Mouse (Mus musculus) WW6 (cell line): ENCODE results near the gene Lrrc43.
A peak's percentile ranks its signal among the peaks of the same experiment; 100 is the strongest.

Experiments used
- DNase-seq: peaks from one replicate; pipeline ENCODE4 v3.0.0-alpha.2; 2013; ENCODE audit warnings: low read depth, low spot score

Lrrc43 gene

DNA sequence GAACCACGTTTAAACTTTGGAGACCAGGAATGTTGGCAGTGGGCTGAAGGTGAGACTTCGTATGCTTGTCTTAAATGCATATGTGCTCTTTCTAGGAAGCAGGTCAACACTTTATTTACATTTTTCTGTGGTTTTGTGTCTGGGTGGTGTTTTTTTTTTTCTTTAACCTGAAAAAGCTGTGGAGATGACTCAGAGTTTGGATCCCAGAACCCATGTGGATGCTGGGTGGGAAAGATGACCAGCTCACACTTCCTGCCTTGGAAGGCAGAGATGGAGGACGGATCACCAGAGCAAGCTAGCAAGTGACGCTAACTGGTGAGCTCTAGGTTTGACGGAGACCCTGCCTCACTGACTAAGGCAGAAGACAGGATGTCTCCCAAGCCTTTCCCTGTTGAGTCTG, 25.8 kb downstream of the Lrrc43 start:
- DNase-seq: no peak

GRCm38 (mm10) chr5:123520666-123521065, 31.6 kb downstream of the Lrrc43 start:
- DNase-seq: no peak

- no peak for DNase-seq
Measured at GRCm38 (mm10) chr5:123521621-123522020, 32.5 kb downstream of the Lrrc43 start.

DNA sequence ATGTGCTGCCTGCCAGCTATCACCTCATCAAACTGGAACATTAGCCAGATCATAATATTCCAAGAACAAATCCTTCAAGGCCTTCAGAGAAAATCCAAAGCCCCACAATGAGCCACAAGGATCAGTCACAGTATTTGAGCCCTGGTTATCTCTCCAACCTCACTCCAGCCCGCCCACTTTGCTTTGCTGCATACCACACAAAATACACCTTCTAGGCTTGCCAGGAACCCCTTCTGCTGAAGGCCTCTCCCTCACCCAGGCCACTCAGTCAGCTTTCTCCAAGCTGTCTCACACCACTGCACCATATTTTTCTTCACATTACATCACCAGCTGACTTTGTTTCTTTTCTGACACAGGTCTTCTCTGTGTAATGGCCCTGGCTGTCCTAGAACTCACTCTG, 33.1 kb downstream of the Lrrc43 start:
- no peak for DNase-seq

DNA sequence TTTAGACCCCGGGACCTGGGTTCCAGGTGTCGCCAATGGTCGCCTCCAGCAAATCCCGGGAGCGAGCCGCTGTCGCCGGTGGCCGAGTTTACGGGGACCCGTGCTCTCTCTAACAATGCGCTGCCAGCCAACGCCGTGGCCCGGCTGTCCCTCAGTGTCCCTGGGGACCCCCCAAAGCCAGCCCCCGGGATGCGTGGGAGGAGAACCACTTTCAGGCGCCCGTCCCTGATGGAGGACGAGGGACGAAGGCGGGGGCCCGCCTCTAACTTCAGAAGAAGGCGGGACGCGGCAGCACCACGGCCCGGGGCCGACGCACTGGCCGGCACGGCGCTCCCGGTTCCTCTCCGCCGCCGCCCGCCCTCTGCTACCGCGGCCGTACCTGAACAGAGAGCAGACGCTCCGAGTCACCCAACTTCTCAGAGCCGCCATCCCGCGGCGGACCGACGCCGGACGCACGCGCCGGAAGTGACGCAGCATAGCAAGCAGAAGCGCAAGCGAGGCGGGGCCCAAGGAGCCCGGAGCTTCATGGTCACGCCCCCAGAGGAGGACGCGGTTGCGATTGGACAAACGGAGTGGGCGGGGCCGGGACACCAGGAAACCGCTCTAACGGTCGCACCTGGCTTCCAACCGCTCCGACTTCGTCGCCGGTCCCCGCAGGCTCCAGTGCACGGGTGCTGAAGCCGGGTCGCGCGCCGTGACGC, 34.7 kb downstream of the Lrrc43 start, which contains the start of gene Diablo:
Gene Diablo (minus strand): TSS at position 485 of the 701 bp plus-strand sequence.
- peak; percentile 93 for DNase-seq

- DNase-seq: peak; percentile 56
Measured at GRCm38 (mm10) chr5:123524393-123524750, 35.3 kb downstream of the Lrrc43 start.

- DNase-seq: no peak
Measured at GRCm38 (mm10) chr5:123525281-123525680, 36.2 kb downstream of the Lrrc43 start, which contains the start of gene Gm49027. Gene Gm49027 (minus strand): TSS chr5:123525488.

DNA sequence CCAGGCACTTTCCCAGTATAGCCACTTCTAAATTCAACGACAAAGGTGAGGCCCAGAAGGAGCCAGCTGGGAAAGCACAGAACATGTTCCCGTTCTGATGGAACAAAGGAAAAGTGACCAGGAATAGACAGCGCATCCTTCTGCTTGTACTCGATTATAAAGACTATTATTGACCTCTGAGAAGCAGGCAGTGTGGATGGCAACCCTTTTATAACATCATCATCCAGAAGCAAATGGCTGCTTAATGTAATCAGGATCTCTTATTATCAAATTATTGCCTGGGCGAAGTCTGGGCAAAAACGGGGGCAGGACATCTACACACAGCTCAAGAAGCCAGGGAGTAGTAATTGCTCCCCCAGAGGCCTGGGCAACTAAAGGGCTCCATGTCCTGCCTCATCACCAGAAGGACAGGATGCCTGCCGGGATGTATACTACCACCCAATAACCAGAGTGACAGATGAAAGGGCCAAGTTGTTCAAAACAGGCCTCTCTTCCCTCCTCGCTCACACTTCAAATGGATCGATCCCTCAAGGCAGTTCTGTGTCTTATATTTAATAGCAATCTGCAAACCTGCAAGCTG, 36.9 kb downstream of the Lrrc43 start:
- DNase-seq: no peak

DNA sequence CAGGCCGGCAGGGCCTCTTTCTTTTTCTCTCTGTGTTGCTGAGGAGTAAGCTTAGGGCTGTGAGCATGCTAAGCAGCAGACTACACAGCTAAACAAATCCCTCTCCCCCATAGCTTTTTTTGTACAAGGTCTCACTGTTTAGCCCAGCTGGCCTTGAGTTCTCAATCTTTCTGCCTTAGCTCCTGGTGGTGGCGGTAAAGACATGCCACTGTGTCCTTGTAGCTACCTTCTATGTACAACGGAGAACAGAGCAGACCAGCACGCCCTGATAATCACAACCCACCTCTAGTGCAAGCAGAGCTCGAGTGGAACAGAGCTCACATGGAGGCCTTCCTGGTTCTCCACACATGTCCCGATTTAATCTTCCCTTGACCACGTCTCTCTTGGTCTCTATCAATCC, 39.5 kb downstream of the Lrrc43 start:
- DNase-seq: no peak

GRCm38 (mm10) chr5:123530056-123530455, 41.0 kb downstream of the Lrrc43 start:
- DNase-seq: no peak

DNA sequence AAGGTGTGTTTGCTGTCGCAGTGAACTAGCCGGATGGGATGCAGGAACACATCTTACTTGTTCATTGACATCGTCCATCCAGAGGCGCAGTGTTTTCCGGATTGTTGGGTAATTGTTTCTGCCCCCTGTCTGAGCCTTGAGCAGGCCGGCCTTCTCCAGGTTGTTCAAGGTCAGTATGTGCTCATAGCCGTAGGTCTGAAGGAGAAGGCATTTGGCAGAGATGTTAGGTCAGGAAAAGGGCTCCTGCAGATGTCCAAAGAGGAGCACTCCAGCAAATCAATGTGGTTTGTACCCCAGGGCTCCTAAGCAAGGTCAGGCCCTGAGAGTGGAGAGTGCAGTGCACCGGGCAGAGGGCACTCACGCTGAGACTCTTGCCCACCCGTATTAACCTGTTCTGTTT, 44.7 kb downstream of the Lrrc43 start:
- DNase-seq: no peak

DNA sequence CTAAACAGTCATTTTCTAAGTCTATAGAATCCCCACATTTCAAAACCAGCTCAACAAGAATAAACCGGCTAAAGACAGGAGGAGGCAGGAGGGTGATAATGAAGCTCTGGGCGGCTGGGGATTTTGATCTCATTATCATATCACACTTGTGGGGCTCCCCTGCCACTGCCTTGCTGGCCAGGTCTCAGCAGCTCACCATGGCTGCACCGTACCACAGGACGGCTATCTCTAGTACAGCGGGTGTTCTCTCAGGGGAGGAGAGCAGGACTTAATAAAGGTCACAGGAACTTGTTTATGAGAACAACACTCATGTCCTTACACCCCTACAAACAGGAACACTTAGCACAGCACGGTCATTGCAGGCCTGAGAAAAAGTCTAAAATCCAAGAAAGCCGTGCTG, 66.6 kb downstream of the Lrrc43 start:
- no peak for DNase-seq

GRCm38 (mm10) chr5:123556451-123556850, 67.3 kb downstream of the Lrrc43 start:
- DNase-seq: no peak
